Mouse (Mus musculus) midbrain, embryonic 10.5 days (tissue): Measurements from ENCODE around the gene Grm5. TPM values are rescaled to one million over a fixed set of nuclear protein-coding genes. Genes with fewer than 3 reads are reported as not detected.

Experiments
- DNase-seq: peaks from one replicate; pipeline ENCODE4 v3.0.0-alpha.2; 2017; ENCODE audit warnings: low spot score
- H3K27ac ChIP-seq: fragments of 300-500 bp; sonication (generic); replicated peaks from 2 replicates; pipeline ENCODE4 v1.5.1; 2016; ENCODE audit warnings: mild to moderate bottlenecking
- H3K27me3 ChIP-seq: fragments of 300-500 bp; sonication (generic); 2 replicates; pipeline ENCODE4 v1.6.1; 2016; ENCODE audit warnings: low read depth, mild to moderate bottlenecking; ENCODE audit not compliant: poor library complexity, severe bottlenecking
- H3K36me3 ChIP-seq: fragments of 300-500 bp; sonication (generic); 2 replicates; pipeline ENCODE4 v1.6.1; 2016; ENCODE audit warnings: mild to moderate bottlenecking, moderate library complexity
- H3K4me1 ChIP-seq: fragments of 300-500 bp; sonication (generic); 2 replicates; pipeline ENCODE4 v1.6.1; 2016
- H3K4me3 ChIP-seq: fragments of 300-500 bp; sonication (generic); 2 replicates; pipeline ENCODE4 v1.5.1; 2016; ENCODE audit warnings: mild to moderate bottlenecking, moderate library complexity
- H3K9me3 ChIP-seq: fragments of 300-500 bp; sonication (generic); replicated peaks from 2 replicates; pipeline ENCODE4 v1.6.1; 2016; ENCODE audit warnings: mild to moderate bottlenecking
- WGBS: fragments of 180-500 bp; shearing (Covaris S2); methylation state at CpG from one replicate; pipeline ENCODE4 v1.1.7; 2016; 5-methylcytosine and 5-hydroxymethylcytosine counted together
- polyA plus RNA-seq: library from polyadenylated mRNA; unstranded; fragments of >200 nt; fragmentation: Nextera tagmentation; extraction: Ambion mirVana; gene quantifications from 2 replicates; pipeline ENCODE4 v1.2.1, GENCODE M21; 2016

Gene Grm5
- 0.20 and 0.28 TPM in 2 replicates for polyA plus RNA-seq

- no peaks in the 10 kb centered on the region for H3K9me3 ChIP-seq
- peaks cover 48% of the 10 kb centered on the region for H3K27me3 ChIP-seq
- peaks cover 8% of the 10 kb centered on the region for H3K4me1 ChIP-seq
- WGBS: 17% methylated on average over 2 of the region's 2 CpGs
- no peak for DNase-seq
- peak within 1 kb of the TSS; percentile 59; the same call in 1 of the 2 replicates for H3K27ac ChIP-seq
- peak within 1 kb of the TSS; percentile 56 for H3K4me3 ChIP-seq
- no peaks in the 10 kb centered on the region for H3K36me3 ChIP-seq
These were observed at the start of gene Grm5 for GRCm38 (mm10) chr7:87583868-87584267. Gene Grm5, plus strand, starts transcription at chr7:87584168.

- Histone ChIP-seq H3K27ac (no peak overlapping the region), H3K27me3 (no peaks in the 10 kb centered on the region), H3K4me1 (no peaks in the 10 kb centered on the region), H3K4me3 (no peak overlapping the region), H3K36me3 (no peaks in the 10 kb centered on the region), H3K9me3 (no peaks in the 10 kb centered on the region)
- no peak for DNase-seq
These were observed 44.9 kb upstream of the Grm5 start for GRCm38 (mm10) chr7:87539031-87539430.

GRCm38 (mm10) chr7:87565300-87565699 is 18.7 kb upstream of the Grm5 start:
- H3K27me3 ChIP-seq: no peaks in the 10 kb centered on the region
- no peaks in the 10 kb centered on the region for H3K4me1 ChIP-seq
- H3K27ac ChIP-seq: no peak overlapping the region
- WGBS: 45% methylated on average over 1 of the region's 1 CpGs
- no peaks in the 10 kb centered on the region for H3K36me3 ChIP-seq
- no peak overlapping the region for H3K4me3 ChIP-seq
- H3K9me3 ChIP-seq: no peaks in the 10 kb centered on the region
- no peak for DNase-seq

DNA sequence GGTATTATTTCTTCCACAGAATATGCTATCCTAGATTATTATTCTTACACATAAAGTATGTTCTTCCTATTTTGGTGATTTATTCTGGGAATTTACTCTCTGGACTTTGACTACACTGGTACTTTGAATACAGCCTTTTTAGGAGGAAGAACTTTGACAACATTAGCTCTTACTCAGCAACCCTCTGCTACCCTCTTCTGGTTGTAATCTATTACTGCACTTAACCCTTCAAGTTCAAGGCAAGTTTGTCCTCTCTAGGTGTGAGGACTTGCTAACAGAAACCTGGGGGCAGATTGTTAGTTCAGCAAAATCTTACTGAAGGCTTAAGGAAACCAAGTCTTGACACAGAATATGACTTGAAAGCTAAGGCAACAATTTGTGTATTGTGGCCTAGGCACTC is 17.5 kb upstream of the Grm5 start:
- Histone ChIP-seq H3K9me3 (no peaks in the 10 kb centered on the region), H3K27ac (no peak overlapping the region), H3K36me3 (no peaks in the 10 kb centered on the region), H3K4me1 (no peaks in the 10 kb centered on the region), H3K4me3 (no peak overlapping the region), H3K27me3 (no peaks in the 10 kb centered on the region)
- DNase-seq: no peak

DNA sequence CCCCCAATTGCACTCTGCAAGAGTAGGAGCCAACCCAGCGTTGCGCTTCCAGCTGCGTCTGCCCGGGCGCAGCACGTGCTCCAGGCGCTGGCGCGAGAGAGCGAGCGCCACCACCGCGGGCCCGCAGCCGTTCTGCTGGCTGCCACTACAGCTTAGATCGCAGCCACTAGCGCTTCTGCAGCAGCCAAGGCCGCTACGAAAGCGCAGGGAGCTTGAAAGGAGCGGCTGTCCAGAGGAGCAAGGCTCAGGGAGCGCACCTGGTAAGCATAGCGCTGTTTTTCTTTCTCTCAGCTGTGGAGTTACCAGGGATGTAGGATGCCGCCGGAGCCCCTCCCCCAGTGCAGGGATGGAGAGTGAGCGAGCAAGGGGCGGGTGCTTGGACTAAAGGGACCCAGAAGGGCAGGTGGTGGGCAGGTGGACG is 323 bp downstream of the Grm5 start:
- H3K36me3 ChIP-seq: no peaks in the 10 kb centered on the region
- peak overlapping the region; percentile 56 for H3K4me3 ChIP-seq
- peaks cover 48% of the 10 kb centered on the region for H3K27me3 ChIP-seq
- H3K9me3 ChIP-seq: no peaks in the 10 kb centered on the region
- WGBS: under 1% methylated on average over 28 of the region's 28 CpGs
- peak; percentile 59 for DNase-seq
- H3K4me1 ChIP-seq: peaks cover 8% of the 10 kb centered on the region
- H3K27ac ChIP-seq: peak overlapping the region; percentile 59; the same call in 1 of the 2 replicates

GRCm38 (mm10) chr7:87586271-87586937 is 2.4 kb downstream of the Grm5 start:
- Histone ChIP-seq H3K36me3 (no peaks in the 10 kb centered on the region), H3K9me3 (no peaks in the 10 kb centered on the region), H3K27ac (no peak overlapping the region), H3K4me3 (no peak overlapping the region), H3K4me1 (peaks cover 8% of the 10 kb centered on the region), H3K27me3 (peaks cover 48% of the 10 kb centered on the region)
- no peak for DNase-seq
- WGBS: 10% methylated on average over 10 of the region's 10 CpGs

DNA sequence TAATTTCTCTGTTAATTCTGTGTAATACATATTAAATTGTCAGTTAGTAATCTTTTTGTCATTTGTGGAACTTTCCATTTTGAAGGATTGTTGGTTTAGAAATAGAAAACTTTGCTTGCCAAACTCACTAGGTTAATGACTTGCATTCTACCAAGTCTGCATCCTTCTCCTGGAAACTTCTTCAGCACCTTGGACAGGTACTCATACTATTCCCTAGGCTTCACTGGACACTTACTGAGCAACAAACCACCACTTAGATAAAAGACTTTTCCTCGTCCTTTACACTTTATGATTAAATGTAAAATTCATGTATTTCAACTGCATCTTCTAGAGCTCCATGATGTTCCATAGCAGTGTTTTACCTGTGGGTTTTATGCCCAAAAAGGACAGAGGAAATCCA is 4.0 kb downstream of the Grm5 start:
- peaks cover 8% of the 10 kb centered on the region for H3K4me1 ChIP-seq
- H3K27ac ChIP-seq: no peak overlapping the region
- H3K36me3 ChIP-seq: no peaks in the 10 kb centered on the region
- H3K4me3 ChIP-seq: no peak overlapping the region
- H3K27me3 ChIP-seq: peaks cover 44% of the 10 kb centered on the region
- no peak for DNase-seq
- no peaks in the 10 kb centered on the region for H3K9me3 ChIP-seq
- 52% methylated on average over 1 of the region's 1 CpGs for WGBS

GRCm38 (mm10) chr7:87626251-87626650 is 42.3 kb downstream of the Grm5 start:
- Histone ChIP-seq H3K4me1 (no peaks in the 10 kb centered on the region), H3K36me3 (no peaks in the 10 kb centered on the region), H3K4me3 (no peak overlapping the region), H3K27ac (no peak overlapping the region), H3K27me3 (no peaks in the 10 kb centered on the region), H3K9me3 (no peaks in the 10 kb centered on the region)
- 89% methylated on average over 2 of the region's 2 CpGs for WGBS
- DNase-seq: no peak

DNA sequence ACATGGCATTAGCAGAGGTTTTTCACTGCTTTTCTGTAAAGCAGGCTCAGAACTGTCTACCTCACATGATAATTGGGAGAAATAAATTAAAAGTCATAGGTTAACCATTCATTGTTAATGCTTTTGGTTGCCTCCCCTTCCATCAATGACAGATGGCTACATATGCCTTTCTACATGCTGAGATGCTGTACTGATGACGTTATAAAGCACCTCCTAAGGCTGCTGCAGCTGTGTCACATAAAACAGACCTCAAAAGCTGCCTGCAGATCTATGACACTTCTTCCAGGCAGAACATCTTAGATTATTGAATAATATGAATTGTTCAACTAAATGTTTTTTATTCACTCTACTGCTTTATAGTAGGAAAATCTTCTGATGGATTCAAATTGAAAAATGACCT is 51.6 kb downstream of the Grm5 start:
- Histone ChIP-seq H3K4me3 (no peak overlapping the region), H3K27me3 (no peaks in the 10 kb centered on the region), H3K4me1 (no peaks in the 10 kb centered on the region), H3K27ac (no peak overlapping the region), H3K36me3 (no peaks in the 10 kb centered on the region), H3K9me3 (no peaks in the 10 kb centered on the region)
- DNase-seq: no peak
- WGBS: 68% methylated on average over 1 of the region's 1 CpGs

DNA sequence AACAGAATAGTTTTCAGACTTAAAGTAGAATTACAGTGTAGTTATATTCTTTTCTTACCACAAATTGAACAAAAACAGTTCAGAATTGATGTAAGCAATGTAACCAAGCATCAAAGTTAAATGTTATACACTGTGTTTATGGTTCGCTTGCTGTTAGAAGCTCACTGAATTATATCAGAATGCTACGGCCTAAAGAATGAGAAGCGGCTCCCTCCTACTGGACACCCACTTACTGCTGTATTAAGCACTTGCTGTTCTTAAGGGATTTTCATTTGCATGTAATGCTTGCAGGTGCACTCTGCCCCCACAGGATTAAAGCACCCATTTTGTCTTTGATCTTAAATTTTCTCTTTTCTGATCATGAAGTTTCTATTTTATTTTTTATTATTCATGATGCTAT is 66.6 kb downstream of the Grm5 start:
- Histone ChIP-seq H3K4me3 (no peak overlapping the region), H3K36me3 (no peaks in the 10 kb centered on the region), H3K27ac (no peak overlapping the region), H3K4me1 (no peaks in the 10 kb centered on the region), H3K9me3 (no peaks in the 10 kb centered on the region), H3K27me3 (no peaks in the 10 kb centered on the region)
- no peak for DNase-seq
- WGBS: 73% methylated on average over 3 of the region's 3 CpGs

DNA sequence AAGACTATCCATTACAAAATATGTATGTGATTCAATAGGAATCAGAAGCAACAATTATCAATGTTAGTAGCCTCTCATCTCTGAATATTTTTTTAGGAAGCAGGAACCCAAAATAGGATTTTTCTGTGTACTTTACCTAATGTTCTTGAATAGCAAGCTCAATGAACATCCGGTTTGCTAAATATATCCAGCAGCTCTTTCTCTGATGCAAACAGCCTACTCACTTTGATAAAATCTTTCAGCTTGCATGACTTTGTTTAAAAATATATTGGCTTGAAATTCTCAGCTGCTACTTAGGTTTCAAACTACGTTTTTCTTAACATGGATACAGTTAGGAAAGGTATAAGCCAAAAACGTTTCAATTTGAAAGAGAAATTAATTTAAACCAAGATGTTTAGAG is 77.8 kb downstream of the Grm5 start:
- no peaks in the 10 kb centered on the region for H3K9me3 ChIP-seq
- DNase-seq: no peak
- H3K4me1 ChIP-seq: no peaks in the 10 kb centered on the region
- H3K27me3 ChIP-seq: no peaks in the 10 kb centered on the region
- H3K4me3 ChIP-seq: no peak overlapping the region
- H3K27ac ChIP-seq: no peak overlapping the region
- H3K36me3 ChIP-seq: no peaks in the 10 kb centered on the region
- WGBS: 66% methylated on average over 3 of the region's 3 CpGs

- no peak for DNase-seq
- H3K27ac ChIP-seq: no peak overlapping the region
- no peaks in the 10 kb centered on the region for H3K27me3 ChIP-seq
- H3K4me3 ChIP-seq: no peak overlapping the region
- H3K9me3 ChIP-seq: no peaks in the 10 kb centered on the region
- H3K36me3 ChIP-seq: no peaks in the 10 kb centered on the region
- no peaks in the 10 kb centered on the region for H3K4me1 ChIP-seq
- 88% methylated on average over 2 of the region's 2 CpGs for WGBS
These were observed 80.1 kb downstream of the Grm5 start for GRCm38 (mm10) chr7:87664041-87664440.

DNA sequence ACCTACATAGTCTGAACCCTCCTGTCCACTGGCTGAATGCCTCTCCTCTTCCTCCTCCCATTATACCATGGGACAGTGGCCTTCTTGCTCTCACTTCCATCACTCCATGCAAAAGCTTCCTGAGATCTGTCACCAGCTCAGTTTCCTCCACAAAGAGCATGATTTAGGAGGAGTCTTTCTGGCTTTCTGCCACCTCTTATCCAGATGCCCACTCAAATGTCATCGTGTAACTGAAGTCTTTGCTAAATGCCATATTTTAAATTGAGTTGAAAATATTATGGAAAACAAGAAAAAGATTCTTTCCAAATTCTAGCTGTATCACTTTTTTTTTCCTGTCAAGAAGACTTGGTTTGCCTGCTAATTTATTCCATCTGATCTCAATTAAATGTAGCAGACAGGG is 132.4 kb downstream of the Grm5 start:
- H3K4me3 ChIP-seq: no peak overlapping the region
- no peak overlapping the region for H3K27ac ChIP-seq
- no peaks in the 10 kb centered on the region for H3K9me3 ChIP-seq
- no peaks in the 10 kb centered on the region for H3K27me3 ChIP-seq
- H3K36me3 ChIP-seq: no peaks in the 10 kb centered on the region
- WGBS: 88% methylated on average over 1 of the region's 1 CpGs
- no peaks in the 10 kb centered on the region for H3K4me1 ChIP-seq
- no peak for DNase-seq

DNA sequence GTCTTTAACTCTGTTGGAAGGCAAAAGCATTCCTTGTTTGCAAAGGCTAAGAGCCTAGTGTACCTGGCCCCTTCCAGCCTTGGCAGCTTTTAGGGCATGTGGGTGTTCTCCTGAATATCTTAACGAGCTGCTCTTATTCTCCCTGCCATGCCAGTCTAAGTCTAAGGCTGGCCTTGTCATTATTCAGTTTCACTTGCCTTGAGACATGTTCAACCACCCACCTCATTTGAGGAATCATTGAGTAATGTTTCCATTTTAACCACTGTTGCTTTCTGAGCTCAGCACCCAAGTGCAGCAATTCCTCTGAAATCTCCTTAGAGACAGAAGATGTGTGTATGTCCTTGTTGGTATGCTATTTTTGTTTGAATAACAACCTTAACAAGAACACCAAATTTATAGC is 134.7 kb downstream of the Grm5 start:
- H3K4me3 ChIP-seq: no peak overlapping the region
- H3K27me3 ChIP-seq: no peaks in the 10 kb centered on the region
- no peak overlapping the region for H3K27ac ChIP-seq
- no peaks in the 10 kb centered on the region for H3K4me1 ChIP-seq
- WGBS: 79% methylated on average over 1 of the region's 1 CpGs
- no peaks in the 10 kb centered on the region for H3K9me3 ChIP-seq
- no peaks in the 10 kb centered on the region for H3K36me3 ChIP-seq
- DNase-seq: no peak
